Mouse (Mus musculus): Measurements from ENCODE around the gene Usf1. TPM values are rescaled to one million over a fixed set of nuclear protein-coding genes. Genes with fewer than 3 reads are reported as not detected.

The Usf1 gene
- total and polyA plus RNA-seq, 2 experiments from 2014 or later: 48.8 to 82.0 TPM

GRCm38 (mm10) chr1:171437264-171438013 is 26.3 kb downstream of the Usf1 start, which contains the start of gene F11r:
TSS of gene F11r (plus strand) at chr1:171437535.
- TF ChIP-seq CTCF (IDR thresholded peaks at IDR 0.05; ENCODE audit: low read depth) (peak; percentile 23), EP300 (IDR thresholded peaks at IDR 0.05; ENCODE audit: low read depth) (no peak)
- peak within 1 kb of the TSS; percentile 81 for H3K4me2 ChIP-seq (ENCODE audit: low read depth, low read length)
- DNase-seq (ENCODE audit: low spot score): peak; percentile 74
- H3K27ac ChIP-seq (ENCODE audit: low read depth): peak within 1 kb of the TSS; percentile 88
- peak within 1 kb of the TSS; percentile 80 for H3K9ac ChIP-seq (replicated peaks; ENCODE audit: low read depth, low read length)
- peak; percentile 77 for ATAC-seq (ENCODE audit: insufficient read depth, low read depth)
- WGBS: 1% methylated on average over 46 of the region's 46 CpGs
- no peaks in the 10 kb centered on the region for H3K27me3 ChIP-seq (ENCODE audit: control insufficient read depth, insufficient read depth, low read length)
- peak within 1 kb of the TSS; percentile 71 for H3K4me3 ChIP-seq (ENCODE audit: low read depth, low read length)
- no peaks in the 10 kb centered on the region for H3K9me3 ChIP-seq (replicated peaks; ENCODE audit: control insufficient read depth, low read length)
- H3K36me3 ChIP-seq (replicated peaks; ENCODE audit: control insufficient read depth, insufficient read depth, low read length): no peaks in the 10 kb centered on the region
- H3K4me1 ChIP-seq (ENCODE audit: control insufficient read depth, insufficient read depth): peaks cover 34% of the 10 kb centered on the region

- ATAC-seq (ENCODE audit: insufficient read depth, low read depth) (0 out of 2 replicates have a peak, but pooled peaks have one; percentile 1), DNase-seq (ENCODE audit: low spot score) (no peak)
- no peaks in the 10 kb centered on the region for H3K9me3 ChIP-seq (replicated peaks; ENCODE audit: control insufficient read depth, low read length)
- no peaks in the 10 kb centered on the region for H3K36me3 ChIP-seq (replicated peaks; ENCODE audit: control insufficient read depth, insufficient read depth, low read length)
- 2% methylated on average over 18 of the region's 18 CpGs for WGBS
- H3K4me2 ChIP-seq (ENCODE audit: low read depth, low read length): peak overlapping the region; percentile 81
- peak overlapping the region; percentile 88 for H3K27ac ChIP-seq (ENCODE audit: low read depth)
- peaks cover 34% of the 10 kb centered on the region for H3K4me1 ChIP-seq (ENCODE audit: control insufficient read depth, insufficient read depth)
- H3K27me3 ChIP-seq (ENCODE audit: control insufficient read depth, insufficient read depth, low read length): no peaks in the 10 kb centered on the region
- peak overlapping the region; percentile 80 for H3K9ac ChIP-seq (replicated peaks; ENCODE audit: low read depth, low read length)
- peak overlapping the region; percentile 71 for H3K4me3 ChIP-seq (ENCODE audit: low read depth, low read length)
- TF ChIP-seq CTCF (IDR thresholded peaks at IDR 0.05; ENCODE audit: low read depth) (no peak), EP300 (IDR thresholded peaks at IDR 0.05; ENCODE audit: low read depth) (no peak)
Observed at GRCm38 (mm10) chr1:171438014-171438670, 27.0 kb downstream of the Usf1 start.

DNA sequence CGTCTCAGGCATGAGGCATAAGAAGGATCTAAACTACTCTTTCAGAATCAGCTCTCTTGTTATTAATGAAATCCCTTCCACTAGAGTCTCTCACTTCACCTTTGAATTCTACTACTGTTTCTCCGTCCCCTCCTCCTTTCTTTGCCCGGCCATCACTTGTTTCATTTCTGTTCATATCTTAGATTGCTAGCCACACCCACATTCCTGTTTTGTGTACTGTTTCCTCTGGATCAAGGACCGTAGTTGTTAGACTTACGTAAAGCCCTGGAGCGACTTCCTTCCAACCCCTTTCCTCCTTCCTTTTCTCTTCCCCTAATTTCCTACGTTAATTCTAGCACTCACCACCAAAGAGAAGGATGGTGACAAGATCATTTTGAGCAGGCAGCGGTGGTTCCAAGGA is 28.0 kb downstream of the Usf1 start:
- ATAC-seq (ENCODE audit: insufficient read depth, low read depth): no peak
- TF ChIP-seq CTCF (IDR thresholded peaks at IDR 0.05; ENCODE audit: low read depth) (no peak), EP300 (IDR thresholded peaks at IDR 0.05; ENCODE audit: low read depth) (no peak)
- WGBS: 14% methylated on average over 8 of the region's 8 CpGs
- Histone ChIP-seq H3K4me1 (ENCODE audit: control insufficient read depth, insufficient read depth) (peaks cover 34% of the 10 kb centered on the region), H3K36me3 (replicated peaks; ENCODE audit: control insufficient read depth, insufficient read depth, low read length) (no peaks in the 10 kb centered on the region), H3K9me3 (replicated peaks; ENCODE audit: control insufficient read depth, low read length) (peaks cover 5% of the 10 kb centered on the region; the same call in 1 of the 2 replicates), H3K27ac (ENCODE audit: low read depth) (peak overlapping the region; percentile 88), H3K9ac (replicated peaks; ENCODE audit: low read depth, low read length) (peak overlapping the region; percentile 80), H3K27me3 (ENCODE audit: control insufficient read depth, insufficient read depth, low read length) (no peaks in the 10 kb centered on the region), H3K4me3 (ENCODE audit: low read depth, low read length) (peak overlapping the region; percentile 71), H3K4me2 (ENCODE audit: low read depth, low read length) (peak overlapping the region; percentile 81)
- no peak for DNase-seq (ENCODE audit: low spot score)

GRCm38 (mm10) chr1:171440025-171440725 is 29.1 kb downstream of the Usf1 start:
- H3K27ac ChIP-seq (ENCODE audit: low read depth): peak overlapping the region; percentile 88
- peaks cover 34% of the 10 kb centered on the region for H3K4me1 ChIP-seq (ENCODE audit: control insufficient read depth, insufficient read depth)
- H3K27me3 ChIP-seq (ENCODE audit: control insufficient read depth, insufficient read depth, low read length): no peaks in the 10 kb centered on the region
- H3K9me3 ChIP-seq (replicated peaks; ENCODE audit: control insufficient read depth, low read length): peaks cover 5% of the 10 kb centered on the region; the same call in 1 of the 2 replicates
- no peak for TF ChIP-seq EP300 (IDR thresholded peaks at IDR 0.05; ENCODE audit: low read depth)
- peak; percentile 67 for ATAC-seq (ENCODE audit: insufficient read depth, low read depth)
- H3K36me3 ChIP-seq (replicated peaks; ENCODE audit: control insufficient read depth, insufficient read depth, low read length): no peaks in the 10 kb centered on the region
- DNase-seq (ENCODE audit: low spot score): peak; percentile 71
- peak overlapping the region; percentile 80 for H3K9ac ChIP-seq (replicated peaks; ENCODE audit: low read depth, low read length)
- 15% methylated on average over 9 of the region's 9 CpGs for WGBS
- peak overlapping the region; percentile 81 for H3K4me2 ChIP-seq (ENCODE audit: low read depth, low read length)
- peak overlapping the region; percentile 71 for H3K4me3 ChIP-seq (ENCODE audit: low read depth, low read length)
